Mouse (Mus musculus): ENCODE measurements around the gene Pard6b. TPM values are rescaled to one million over a fixed set of nuclear protein-coding genes. Genes with fewer than 3 reads are reported as not detected.

The Pard6b gene
- polyA plus RNA-seq, 1 experiment = 10.3 TPM

DNA sequence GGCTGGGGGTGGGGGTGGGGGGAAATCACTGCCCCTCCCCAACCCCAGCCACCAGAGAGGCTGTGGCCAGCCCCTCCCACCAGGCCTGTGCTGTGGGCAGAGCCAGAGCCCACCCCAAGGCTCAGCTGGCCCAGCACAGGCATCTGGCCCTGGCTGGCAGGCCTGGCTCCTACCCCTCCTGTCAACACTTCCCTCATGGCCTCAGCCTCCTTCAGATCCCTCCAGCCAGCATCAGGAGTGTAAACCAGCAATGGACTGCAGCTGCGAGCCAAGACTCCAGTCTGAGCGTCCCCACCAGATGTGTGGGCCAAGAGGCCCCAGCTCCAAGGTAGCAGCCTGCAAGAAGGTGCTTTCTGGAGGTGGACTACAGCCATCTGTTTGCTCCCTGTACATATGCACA lies 64.6 kb downstream of the Pard6b start:
- DNase-seq (ENCODE audit: low read depth) = no peak
- TF ChIP-seq POLR2A (IDR thresholded peaks at IDR 0.05; ENCODE audit: borderline replicate concordance, extremely low read depth, insufficient read depth, insufficient read length, poor library complexity, severe bottlenecking) (no peak), CTCF (IDR thresholded peaks at IDR 0.05; ENCODE audit: borderline replicate concordance, extremely low read depth, insufficient read depth, insufficient read length) (no peak)

DNA sequence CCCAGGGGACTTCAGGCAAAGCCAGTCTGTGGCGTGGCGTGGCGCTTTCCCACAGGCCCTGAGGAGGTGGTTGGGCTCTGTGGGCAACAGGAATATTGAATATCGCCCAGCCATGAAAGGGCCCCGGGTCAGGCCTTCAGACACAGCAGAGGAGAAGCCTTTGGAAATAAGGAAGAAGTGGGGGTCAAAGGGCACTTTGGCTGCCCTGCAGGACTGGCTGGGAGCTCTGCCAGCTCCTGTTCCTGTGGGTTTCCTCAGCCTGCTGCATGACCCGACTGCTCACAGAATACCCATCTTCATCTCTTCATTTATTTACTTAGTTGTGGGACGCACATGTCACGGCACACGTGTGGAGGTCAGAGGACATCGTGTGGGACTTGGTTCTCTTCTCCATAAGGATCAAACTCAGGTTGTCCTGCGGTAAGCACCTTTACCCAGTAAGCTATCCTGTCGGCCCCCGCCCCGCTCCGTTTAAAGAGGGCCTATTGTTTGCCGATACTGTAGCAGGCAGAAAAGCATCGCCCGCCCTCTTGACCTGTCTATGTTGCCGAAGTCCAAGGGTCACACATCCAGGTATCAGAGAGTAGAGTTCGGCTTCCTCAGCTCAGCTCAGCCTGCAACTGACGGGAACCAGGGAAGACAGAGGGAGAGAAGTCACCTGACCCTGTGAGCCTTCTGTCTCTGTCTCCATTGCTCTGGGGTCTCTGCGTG lies 67.1 kb downstream of the Pard6b start:
- no peak for TF ChIP-seq POLR2A (IDR thresholded peaks at IDR 0.05; ENCODE audit: borderline replicate concordance, extremely low read depth, insufficient read depth, insufficient read length, poor library complexity, severe bottlenecking)
- no peak for TF ChIP-seq CTCF (IDR thresholded peaks at IDR 0.05; ENCODE audit: borderline replicate concordance, extremely low read depth, insufficient read depth, insufficient read length)

DNA sequence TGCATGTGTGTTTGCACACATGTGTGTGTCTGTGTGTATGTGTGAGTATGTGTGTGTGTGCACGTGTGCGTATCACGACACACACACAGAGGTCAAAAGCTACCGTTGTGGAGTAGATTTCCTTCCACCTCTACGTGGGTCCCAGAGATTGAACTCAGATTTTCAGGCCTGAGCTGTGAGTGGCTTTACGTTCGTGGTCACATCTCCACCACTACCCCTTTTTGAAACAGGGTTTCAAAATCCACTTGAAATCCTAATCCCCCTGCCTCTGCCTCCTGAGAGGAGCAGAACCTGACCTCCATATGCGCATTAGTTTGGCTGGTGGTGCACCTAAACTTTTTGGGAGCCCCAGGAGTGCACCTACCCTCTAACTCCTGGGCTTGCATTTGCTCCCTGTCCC lies 68.4 kb downstream of the Pard6b start:
- DNase-seq (ENCODE audit: low read depth) = no peak
- no peak for TF ChIP-seq POLR2A (IDR thresholded peaks at IDR 0.05; ENCODE audit: borderline replicate concordance, extremely low read depth, insufficient read depth, insufficient read length, poor library complexity, severe bottlenecking)
- TF ChIP-seq CTCF (IDR thresholded peaks at IDR 0.05; ENCODE audit: borderline replicate concordance, extremely low read depth, insufficient read depth, insufficient read length) = no peak

More for the DNA sequence above, 67.1 kb downstream of the Pard6b start:
- DNase-seq (ENCODE audit: low read depth) = no peak

Other genes starting within 250 kb of the Pard6b start
- gene Ptpn1, start 148.9 kb upstream of the Pard6b start, polyA plus RNA-seq (2012; rRNA removed) = 60.2 and 62.4 TPM in 2 replicates
- 1.1 and 1.2 TPM in 2 replicates for gene Ripor3, start 70.4 kb upstream of the Pard6b start, polyA plus RNA-seq (2012; rRNA removed)
- gene Adnp, start 126.1 kb downstream of the Pard6b start, polyA plus RNA-seq (2012; rRNA removed) = 86.0 and 115 TPM in 2 replicates
- 16.6 and 21.9 TPM in 2 replicates for gene Gm20716, start 149.4 kb downstream of the Pard6b start, polyA plus RNA-seq (2012; rRNA removed)
- 15.0 and 16.6 TPM in 2 replicates for gene Dpm1, start 149.6 kb downstream of the Pard6b start, polyA plus RNA-seq (2012; rRNA removed)
- gene Mocs3, start 149.6 kb downstream of the Pard6b start, polyA plus RNA-seq (2012; rRNA removed) = 17.9 and 21.6 TPM in 2 replicates
- gene Kcng1, start 200.7 kb downstream of the Pard6b start, polyA plus RNA-seq (2012; rRNA removed) = 3.1 and 3.8 TPM in 2 replicates